Mouse (Mus musculus): ENCODE data around the gene H3f3a. TPM values are rescaled to one million over a fixed set of nuclear protein-coding genes. Genes with fewer than 3 reads are reported as not detected.

Gene H3f3a
- polyA plus RNA-seq (2012; rRNA removed), result 1,777 and 1,816 TPM in 2 replicates

GRCm38 (mm10) chr1:180813885-180814740, at the start of gene H3f3a:
Gene H3f3a (minus strand): TSS chr1:180813943.

GRCm38 (mm10) chr1:180850316-180851270, 36.9 kb upstream of the H3f3a start, which contains the start of gene Sde2:
Gene Sde2 (plus strand): TSS chr1:180851127.

Other genes with a start within 250 kb of the H3f3a start
- gene Parp1, start 245.0 kb downstream of the H3f3a start, polyA plus RNA-seq (2012; rRNA removed), result 88.7 and 89.3 TPM in 2 replicates
- gene Lin9, start 172.8 kb downstream of the H3f3a start, polyA plus RNA-seq (2012; rRNA removed), result 6.7 and 7.7 TPM in 2 replicates
- gene Mixl1, start 116.9 kb downstream of the H3f3a start, polyA plus RNA-seq (2012; rRNA removed), result 0.03 and 0.08 TPM in 2 replicates
- gene Acbd3, start 87.9 kb downstream of the H3f3a start, polyA plus RNA-seq (2012; rRNA removed), result 31.8 and 33.7 TPM in 2 replicates
- gene Sde2, start 37.2 kb upstream of the H3f3a start, polyA plus RNA-seq (2012; rRNA removed), result 20.6 and 22.9 TPM in 2 replicates
- 10.9 and 12.3 TPM in 2 replicates for gene Lefty2, start 79.2 kb upstream of the H3f3a start, polyA plus RNA-seq (2012; rRNA removed)
- gene Pycr2, start 90.3 kb upstream of the H3f3a start, polyA plus RNA-seq (2012; rRNA removed), result 47.5 and 49.0 TPM in 2 replicates
- 0.71 and 0.83 TPM in 2 replicates for gene Lefty1, start 121.1 kb upstream of the H3f3a start, polyA plus RNA-seq (2012; rRNA removed)
- 3.0 and 3.1 TPM in 2 replicates for gene Tmem63a, start 128.4 kb upstream of the H3f3a start, polyA plus RNA-seq (2012; rRNA removed)
- 7.3 and 8.2 TPM in 2 replicates for gene Ephx1, start 207.0 kb upstream of the H3f3a start, polyA plus RNA-seq (2012; rRNA removed)
- not detected in 2 replicates for gene 9130409I23Rik, start 237.3 kb upstream of the H3f3a start, polyA plus RNA-seq (2012; rRNA removed)

Measured in central nervous system, embryonic 18 days (tissue).